Mouse (Mus musculus) left cerebral cortex, postnatal 25 days (tissue): ENCODE measurements around the gene Arnt2. TPM values are rescaled to one million over a fixed set of nuclear protein-coding genes. Genes with fewer than 3 reads are reported as not detected.

Experiments used
- DNase-seq, 2 experiments: peaks; one replicate each; pipeline ENCODE4 v3.0.0; 2022; ENCODE audit warnings: low spot score in 2 of 2, mixed read lengths in 1 of 2
- intact Hi-C: fragments of 180-260 bp; cut with DNase I; formaldehyde crosslinking; loops from one replicate; pipeline ENCODE4 v1.15.1; 2025
- total RNA-seq, 2 experiments: library from RNA; stranded (reverse); gene quantifications; 2 replicates each; pipeline ENCODE4 v1.2.3; 2021

The Arnt2 gene
- total RNA-seq, 2 experiments from 2014 or later = 219 to 226 TPM

DNA sequence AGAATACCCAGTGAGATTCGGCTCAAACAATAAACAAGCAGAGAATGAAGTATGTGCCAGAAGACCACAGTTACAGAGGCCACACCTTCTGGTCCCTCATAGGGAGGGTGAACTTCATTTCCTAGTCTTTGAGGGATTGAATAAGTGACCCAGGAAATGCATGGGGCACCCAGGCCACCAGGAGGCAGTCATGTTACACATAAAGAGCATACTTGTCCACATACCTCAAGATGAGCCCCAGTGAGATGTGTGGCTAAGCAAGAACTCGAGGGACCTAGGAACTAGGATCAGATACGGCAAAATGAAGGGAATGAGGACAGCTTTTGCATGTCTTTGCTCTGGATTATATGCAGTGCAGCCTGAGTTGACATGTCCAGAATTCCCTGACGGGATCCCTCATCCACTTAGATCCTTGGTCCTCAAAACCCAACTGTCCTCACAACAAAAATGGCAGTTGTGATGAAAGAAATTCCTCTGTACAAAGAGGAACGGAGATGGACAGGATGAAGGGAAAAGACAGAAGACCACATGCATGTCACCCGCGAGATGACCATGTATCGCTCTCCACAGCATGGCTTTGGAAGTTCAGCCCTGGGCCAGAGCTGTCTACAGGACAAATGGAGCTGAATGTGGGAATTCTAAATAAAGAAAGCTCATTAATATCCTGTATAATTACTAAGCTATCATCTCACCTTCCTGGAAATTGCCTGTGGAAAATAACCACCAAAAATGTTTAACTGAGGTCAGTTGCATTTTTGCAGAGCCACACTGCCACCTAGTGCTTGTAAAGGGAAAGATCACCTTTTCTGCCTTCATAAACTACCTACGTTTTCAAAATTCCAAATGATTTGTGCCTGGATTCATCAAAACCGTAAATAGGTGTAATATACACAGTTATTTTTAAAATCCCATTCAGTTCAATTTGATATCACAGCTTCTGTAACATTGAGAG is 54.1 kb downstream of the Arnt2 start:
- intact Hi-C loops = loop anchor here (2.0 to 5.0 kb wide), 3 partner anchors 84 to 444 kb away; partner anchors contain the start of gene Cemip
- DNase-seq = peak; percentile 68 to 75

DNA sequence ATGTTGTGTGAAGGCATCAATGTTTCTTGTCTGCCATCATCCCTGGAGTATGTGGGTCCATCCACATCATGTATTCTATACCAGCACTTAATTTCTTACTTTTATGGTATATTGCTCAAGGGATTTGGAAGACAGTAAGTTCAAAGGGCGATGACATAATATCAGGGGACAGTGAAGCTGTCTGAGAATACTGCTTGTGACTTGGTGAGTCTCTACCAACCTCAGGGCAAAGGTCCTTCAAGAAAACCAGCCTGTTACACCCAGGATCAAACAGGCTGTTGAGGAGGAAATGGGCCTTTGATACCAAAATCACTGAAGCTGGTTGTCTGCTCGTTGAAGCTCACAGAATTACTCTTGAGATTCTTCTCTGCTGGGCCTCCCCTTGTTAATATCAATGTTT is 55.1 kb downstream of the Arnt2 start:
- intact Hi-C loops = loop anchor here (5.0 kb wide), 3 partner anchors 73 to 443 kb away; no protein-coding TSS in a partner anchor
- DNase-seq = no peak

DNA sequence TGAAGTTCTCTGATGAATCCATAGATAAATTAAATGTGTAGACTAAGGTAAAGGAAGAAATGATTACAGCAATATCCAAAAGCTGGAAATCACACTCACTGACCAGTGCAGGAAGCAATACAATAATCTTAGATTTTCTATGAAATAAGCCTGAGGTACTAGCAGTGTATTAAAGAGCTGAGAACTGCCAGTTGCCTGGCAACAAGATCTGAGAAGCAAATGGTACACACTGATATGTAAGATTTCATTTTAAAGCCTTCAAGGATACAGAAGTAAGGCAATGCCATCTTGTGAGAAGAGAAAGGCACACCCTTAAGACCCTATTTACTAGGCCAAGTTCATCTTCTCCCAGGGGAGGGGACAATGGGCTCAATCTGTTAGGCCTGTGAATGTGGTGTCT is 59.4 kb downstream of the Arnt2 start:
- no peak for DNase-seq
- intact Hi-C loops = loop anchor here (5.0 kb wide), 1 partner anchor 68 kb away; no protein-coding TSS in a partner anchor

DNA sequence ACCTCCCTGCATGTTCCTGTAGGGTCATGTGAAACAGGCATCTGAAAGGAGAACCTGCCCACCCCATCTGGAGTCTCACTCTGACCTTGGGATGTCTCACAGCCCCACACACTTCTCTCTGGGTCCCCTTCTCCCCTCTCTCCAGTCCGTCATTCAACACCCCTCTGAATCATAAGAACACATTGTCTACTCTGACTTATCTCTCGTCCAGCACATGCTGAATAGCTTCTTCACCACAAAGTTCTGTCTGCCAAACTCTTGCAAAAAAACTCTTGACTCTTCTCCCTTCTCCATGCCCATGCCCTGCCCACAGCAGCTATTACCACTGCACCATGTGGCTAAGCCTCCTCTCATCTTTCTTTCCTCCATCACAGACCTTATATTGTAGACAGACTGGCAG is 60.0 kb downstream of the Arnt2 start:
- intact Hi-C loops = loop anchor here (5.0 kb wide), 1 partner anchor 68 kb away; no protein-coding TSS in a partner anchor
- DNase-seq = no peak

DNA sequence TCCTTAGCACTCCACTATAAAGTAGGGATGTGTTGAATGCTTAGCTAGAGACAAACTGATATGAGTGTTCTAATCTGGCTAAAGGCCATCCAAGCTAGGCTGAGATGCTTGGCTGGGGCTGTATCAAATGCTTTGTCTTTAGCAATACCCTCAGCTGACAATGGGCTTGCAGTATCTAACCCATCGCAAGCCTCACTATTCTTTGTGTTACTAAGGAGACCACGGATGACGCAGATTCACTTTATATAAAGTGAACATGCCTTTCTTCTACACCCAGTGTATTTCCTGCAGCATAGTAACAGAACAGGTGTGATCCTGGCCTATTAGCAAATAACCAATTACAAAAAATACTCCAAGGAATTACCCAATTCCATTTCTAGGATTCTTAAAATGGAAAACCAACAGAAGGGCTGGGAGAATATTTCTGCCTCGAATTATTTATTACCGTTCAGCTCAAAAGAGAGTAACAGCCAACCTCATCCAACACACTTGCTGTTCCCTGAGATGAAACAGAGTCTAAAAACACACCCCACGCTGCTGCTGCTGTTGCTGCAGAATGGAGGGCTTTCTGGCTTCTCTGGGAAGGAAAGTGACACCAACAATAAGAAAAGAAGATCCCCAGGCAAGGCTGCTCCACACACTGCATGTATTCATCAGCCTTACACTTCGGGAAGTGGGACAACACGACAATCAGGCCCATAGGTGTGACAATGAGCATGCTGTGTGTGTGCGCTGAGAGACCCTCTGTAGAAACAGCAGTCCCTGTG is 61.6 kb downstream of the Arnt2 start:
- DNase-seq = peak in 1 of 2 experiments; percentile 64
- intact Hi-C loops = no loop called here

DNA sequence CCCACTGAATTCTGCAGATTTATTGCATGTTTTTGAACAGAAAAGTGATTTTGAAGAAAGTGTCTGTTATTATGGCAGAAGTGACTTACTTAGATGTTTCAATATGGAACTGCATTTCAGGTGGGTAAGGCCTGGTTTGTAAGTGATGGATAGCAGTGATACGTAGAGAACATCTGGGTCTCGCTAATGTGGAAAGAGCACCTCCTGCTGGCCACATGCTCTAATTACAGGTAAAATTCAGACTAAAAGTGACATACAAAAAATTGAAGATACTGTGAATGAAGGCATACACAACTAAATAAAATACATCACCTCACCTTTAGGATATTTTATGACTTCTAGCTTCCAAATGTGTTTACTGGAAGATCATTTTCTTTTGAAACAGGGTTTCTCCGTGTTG is 66.8 kb downstream of the Arnt2 start:
- intact Hi-C loops = no loop called here
- DNase-seq = no peak

DNA sequence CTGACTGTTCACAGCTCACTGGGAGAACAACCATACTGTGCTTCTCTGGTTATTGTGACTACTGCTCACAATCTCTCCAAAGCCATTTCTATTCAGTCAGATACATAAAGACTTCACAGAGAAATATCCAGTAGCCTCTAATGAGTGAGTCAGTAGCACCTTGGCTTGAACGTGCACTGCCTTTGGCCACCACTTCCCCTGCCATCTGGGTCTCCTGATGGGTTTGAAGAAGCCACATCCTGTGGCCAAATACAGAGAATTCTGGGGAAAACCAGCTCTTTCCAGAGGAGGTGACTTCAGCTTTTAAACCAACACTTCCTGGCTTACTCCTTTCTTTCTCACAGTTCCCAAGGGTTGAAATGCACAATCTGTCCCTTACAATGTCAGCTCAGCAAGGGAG is 69.0 kb downstream of the Arnt2 start:
- intact Hi-C loops = no loop called here
- no peak for DNase-seq

DNA sequence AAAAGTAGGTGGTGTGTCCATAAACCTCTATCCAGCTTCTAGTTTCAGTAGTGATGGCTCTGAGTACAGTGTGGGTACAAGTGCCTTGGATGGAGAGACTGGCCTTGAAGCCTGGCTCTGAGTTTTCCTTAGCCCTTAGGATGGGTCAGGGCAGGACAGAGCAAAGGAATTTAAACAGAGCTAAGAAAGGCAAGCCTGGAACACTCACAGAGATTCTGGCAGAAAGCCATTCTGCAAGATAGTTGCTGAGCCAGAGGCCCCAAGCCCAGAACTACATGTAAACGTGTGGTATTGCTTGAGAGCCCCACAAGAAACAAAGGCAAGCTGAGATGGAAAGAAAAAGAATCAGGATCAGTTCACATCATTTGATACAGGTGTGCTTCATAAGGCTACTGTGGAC is 70.8 kb downstream of the Arnt2 start:
- DNase-seq = no peak
- intact Hi-C loops = no loop called here

DNA sequence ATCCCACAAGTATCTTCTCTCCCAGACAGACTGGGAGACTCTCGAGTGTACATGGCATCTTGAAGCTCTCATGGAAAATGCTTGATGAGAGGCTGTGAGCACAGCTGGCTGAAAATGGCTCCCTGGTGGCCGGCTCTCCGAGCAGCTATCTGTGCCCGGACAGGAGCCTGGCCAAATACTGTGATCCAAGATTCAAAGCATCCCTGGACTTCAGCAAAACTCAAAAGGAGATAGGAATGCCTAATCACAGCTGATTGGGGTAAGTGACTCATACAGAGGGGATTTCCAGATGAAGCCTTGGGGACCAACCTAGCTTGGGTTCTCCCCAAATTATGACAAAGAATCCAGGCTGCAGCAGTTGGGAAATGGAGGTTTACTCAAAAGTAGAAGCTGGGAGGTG is 72.2 kb downstream of the Arnt2 start:
- DNase-seq = no peak
- intact Hi-C loops = no loop called here

DNA sequence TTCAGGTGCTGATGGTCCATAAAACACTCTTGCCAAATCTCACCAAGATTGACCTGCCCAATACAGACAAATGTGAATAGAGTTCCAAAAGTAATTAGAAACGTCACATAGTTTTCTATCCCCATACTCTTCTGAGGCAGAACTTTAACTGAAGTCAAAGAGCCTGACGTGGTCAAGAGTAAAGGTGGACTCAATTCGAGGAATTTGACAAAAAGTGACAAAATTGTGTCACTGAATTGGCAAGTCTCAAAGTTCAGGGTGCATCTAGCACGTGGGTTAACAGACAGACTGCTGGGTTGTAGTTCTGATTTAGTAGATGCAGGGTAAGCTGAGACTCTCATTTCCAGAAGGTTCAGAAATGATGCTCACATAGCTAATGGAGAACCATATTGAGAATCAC is 73.1 kb downstream of the Arnt2 start:
- no peak for DNase-seq
- intact Hi-C loops = no loop called here

DNA sequence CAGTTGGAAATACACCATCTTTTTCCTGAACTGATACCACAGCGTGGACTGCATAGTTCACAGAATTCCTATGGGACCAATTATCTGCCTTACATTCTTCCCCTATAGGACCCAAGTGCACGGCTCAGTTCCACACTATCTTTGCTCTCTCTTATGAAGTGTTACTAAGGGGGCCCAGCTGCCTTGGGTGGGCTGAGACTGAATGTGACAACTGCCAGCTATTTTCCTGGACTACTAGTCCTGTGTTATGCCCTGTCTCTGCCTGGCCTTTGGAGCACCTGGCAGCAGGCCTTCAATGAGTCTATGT is 73.4 kb downstream of the Arnt2 start:
- intact Hi-C loops = no loop called here
- DNase-seq = no peak

DNA sequence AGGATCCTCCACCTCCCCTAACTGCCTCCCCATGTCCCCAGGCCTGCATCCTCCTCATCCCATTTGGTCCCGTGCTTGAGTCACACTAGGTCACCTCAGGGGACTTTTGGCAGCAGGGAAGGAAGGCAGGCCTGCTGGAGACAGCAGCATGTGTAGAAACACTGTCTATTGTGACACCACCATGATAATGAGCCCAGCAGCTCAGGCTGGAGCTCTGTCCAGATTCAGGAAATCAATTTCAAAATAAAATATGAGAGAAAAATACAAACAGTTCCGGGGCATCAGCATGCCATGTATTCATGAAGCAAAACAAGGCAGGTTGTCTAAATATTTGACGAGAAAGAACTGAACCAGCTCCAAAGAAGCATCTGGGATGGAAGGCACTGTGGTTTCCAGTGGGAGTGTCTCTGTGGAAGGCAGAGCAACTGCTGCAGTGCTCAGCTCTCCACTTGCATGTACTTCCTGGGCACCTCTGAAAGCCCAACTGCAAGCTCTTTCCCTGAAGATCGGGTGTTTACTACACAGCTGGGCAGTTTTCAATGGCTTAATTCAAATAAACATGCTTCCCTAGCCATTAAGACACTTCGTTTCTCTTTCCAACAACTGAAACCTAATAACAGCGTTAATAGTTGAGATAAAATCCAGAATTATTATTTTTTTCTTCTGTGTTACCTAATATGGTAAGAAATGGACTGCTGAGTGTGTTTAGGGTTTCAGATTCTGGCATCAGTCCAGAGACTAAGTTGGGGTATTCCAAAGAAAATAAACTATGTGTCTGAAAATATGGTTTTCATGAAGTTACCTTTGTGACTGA is 74.0 kb downstream of the Arnt2 start:
- no peak for DNase-seq
- intact Hi-C loops = no loop called here

DNA sequence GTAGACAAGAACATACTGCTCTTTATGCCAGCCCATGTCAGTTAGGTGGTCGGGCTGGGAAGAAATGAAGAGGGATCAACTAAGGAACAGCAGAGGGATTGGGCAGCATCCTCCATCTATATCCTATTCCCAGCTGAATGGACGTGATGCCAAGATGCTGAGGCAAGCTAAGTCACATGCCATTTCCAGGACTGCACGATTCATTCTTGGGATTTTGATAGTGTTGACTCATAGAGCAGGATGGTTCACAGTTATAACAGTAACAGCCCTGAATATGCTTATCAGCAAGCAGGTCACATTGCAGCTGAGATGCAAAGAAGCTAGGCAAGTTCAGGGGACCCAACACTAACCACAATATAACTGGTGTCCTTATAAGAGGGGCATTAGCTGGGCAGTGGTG is 76.0 kb downstream of the Arnt2 start:
- intact Hi-C loops = no loop called here
- DNase-seq = peak in 1 of 2 experiments; percentile 56

DNA sequence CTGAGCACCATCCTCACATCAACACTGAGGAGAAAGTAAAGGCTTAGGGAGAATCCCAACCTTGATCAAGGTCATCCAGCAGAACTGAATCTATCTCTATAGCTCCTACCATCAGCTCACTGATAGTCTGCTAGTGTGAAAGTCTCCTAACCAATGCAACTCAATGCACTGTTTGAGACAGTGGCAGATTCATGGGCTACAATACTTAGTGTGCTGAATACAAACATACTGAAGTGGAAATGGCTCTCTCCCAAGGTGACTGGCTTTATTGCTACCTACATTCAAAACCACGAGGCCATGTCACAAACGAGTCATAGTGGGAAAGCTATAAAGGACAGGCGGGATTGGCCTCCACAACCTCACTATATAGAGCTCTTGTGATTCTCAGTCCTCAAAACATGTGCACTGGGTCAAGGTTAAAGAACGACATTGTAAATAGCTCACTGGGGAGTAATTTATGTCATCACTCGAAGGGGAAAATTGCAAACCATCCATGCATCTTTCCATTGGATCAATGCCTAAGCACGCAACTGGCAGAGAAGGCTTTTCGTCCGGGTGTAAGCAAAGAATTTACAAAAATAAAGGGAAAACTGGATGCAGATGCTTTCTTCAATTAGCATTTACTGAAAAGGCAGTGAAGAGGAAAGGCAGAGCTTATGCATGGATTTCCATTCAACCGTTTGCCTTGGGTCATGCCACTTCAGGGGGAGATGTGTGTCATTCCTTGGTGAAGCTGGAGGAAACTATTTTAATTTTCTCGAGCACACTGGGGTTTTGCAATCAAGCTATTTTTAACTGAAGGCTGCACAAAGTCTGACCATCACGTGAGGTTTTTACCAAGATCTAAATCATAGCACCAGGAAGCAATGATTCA is 77.4 kb downstream of the Arnt2 start:
- DNase-seq = peak in 1 of 2 experiments; percentile 32
- intact Hi-C loops = no loop called here

DNA sequence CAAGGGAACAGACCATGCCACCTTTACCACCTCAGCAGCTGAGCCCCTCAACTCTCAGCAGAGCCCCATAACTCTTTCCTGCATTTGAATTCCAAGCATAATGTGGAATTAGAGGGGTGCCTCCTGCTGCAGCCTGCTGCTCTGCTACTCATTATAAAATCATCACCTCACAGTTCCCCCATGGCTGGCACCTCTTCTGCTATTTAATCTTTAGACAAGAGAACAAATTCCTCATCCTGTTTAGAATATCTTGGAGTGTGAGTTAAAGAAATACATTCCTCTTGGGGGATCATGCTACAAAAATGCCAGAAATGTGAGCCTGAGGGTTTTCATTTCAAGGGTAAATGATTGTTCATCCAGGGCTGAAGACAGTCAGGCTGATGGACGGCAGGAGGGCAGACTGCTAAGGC is 80.8 kb downstream of the Arnt2 start:
- intact Hi-C loops = no loop called here

DNA sequence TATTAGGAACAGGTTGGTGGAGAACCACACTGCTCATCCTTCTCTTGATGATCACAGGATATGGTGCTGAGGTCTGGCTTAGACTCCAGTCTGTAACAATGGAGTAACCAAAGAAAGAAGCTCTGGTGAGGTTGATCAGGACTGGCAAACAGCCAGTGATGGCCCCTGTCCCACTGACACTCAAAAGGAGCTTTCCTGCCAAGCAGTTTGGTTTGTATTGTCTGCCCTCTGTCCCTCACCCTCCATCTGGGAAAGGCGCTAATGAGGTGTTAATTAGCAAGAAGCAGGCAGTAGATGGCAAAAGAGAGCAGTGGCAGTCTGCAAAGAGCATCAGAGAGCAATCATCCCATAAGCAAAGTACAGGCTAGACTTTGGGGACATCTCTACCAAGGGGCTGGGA is 81.2 kb downstream of the Arnt2 start:
- intact Hi-C loops = no loop called here
- no peak for DNase-seq

More for the DNA sequence above, 80.8 kb downstream of the Arnt2 start:
- DNase-seq = no peak

DNA sequence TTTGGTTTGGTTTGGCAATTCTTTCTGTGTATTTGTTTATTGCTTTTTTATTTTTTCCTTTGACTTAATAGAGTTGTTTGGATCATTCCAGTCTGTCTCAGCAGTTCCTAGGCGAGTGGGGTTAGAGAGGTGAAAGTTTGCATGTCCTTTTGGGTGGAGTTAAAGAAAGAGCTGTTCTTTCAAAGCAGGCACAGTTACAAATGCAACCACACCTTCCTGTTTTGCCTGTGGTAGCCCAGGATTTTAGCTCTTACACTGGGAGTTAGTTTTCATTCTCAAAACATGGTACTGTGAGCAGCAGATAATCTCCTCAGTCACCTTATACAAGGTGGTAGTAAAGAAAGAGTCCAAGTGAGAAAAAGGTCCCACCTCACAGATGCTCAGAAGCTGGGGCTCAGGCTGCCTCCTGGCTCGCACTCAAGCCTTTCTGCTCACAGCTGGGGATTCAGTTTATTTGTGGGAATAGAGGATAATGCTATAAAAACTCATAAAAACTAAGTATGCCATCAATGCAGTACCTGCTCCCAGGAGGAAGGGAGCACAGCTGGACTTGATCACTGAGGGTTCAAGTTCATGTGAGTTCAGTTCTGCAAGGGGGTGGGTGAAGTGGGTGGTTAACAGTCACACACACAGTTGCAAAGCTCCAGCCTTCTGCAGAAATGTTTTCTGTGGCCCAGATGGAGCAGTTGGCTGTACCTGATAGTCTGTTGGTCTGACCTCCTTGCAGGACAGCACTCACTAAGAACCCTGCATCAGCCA is 84.2 kb downstream of the Arnt2 start:
- no peak for DNase-seq
- intact Hi-C loops = no loop called here

DNA sequence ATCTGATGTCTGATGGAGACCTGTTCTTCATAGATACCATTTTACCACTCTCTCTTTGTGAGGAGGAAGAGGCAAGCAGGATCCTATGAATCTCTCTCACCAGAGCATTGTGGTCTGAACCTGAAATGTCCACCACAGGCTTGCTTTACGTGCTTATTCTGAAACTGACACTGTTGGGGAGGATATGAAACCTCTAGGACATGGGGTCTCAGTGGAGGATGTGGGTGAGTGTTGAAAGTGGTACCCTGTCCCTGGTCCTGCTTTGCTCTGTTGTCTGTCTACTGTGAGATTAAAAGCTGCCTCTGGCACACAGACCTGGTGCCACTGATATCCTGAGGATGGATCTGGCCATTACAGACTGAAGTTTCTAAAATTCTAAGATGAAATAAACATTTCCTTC is 88.4 kb downstream of the Arnt2 start:
- intact Hi-C loops = no loop called here
- no peak for DNase-seq
